Mouse (Mus musculus) brown adipose tissue, adult 24 weeks (tissue): ENCODE data around the gene Adap2. TPM values are rescaled to one million over a fixed set of nuclear protein-coding genes. Genes with fewer than 3 reads are reported as not detected.
A peak's percentile ranks its signal among the peaks of the same experiment; 100 is the strongest.
"Not testable (repeated sequence)": the region's sequence is repeated elsewhere in the genome, so short reads cannot be mapped to it uniquely, and the experiment has no call there.

Experiments used
- H3K27ac ChIP-seq: fragments of 200-500 bp; replicated peaks from 2 replicates; pipeline ENCODE4 v1.5.1; 2012; ENCODE audit warnings: low read depth, mild to moderate bottlenecking, low read length
- H3K4me1 ChIP-seq: fragments of 200-500 bp; 2 replicates; pipeline ENCODE4 v1.6.1; 2012; ENCODE audit warnings: low read length, mixed read lengths; ENCODE audit not compliant: control insufficient read depth, insufficient read depth, insufficient read length
- H3K4me3 ChIP-seq: fragments of 200-500 bp; 2 replicates; pipeline ENCODE4 v1.5.1; 2012; ENCODE audit warnings: low read depth, mild to moderate bottlenecking, low read length, moderate library complexity; ENCODE audit not compliant: insufficient read depth
- polyA plus RNA-seq: library from polyadenylated mRNA; stranded (reverse); fragments of >200 nt; gene quantifications from 2 replicates; pipeline ENCODE4 v1.2.4, GENCODE M21; 2012; ENCODE audit not compliant: missing spikeins, insufficient read depth, insufficient read length

Gene Adap2
- polyA plus RNA-seq, 1 experiment, result 5.8 TPM

DNA sequence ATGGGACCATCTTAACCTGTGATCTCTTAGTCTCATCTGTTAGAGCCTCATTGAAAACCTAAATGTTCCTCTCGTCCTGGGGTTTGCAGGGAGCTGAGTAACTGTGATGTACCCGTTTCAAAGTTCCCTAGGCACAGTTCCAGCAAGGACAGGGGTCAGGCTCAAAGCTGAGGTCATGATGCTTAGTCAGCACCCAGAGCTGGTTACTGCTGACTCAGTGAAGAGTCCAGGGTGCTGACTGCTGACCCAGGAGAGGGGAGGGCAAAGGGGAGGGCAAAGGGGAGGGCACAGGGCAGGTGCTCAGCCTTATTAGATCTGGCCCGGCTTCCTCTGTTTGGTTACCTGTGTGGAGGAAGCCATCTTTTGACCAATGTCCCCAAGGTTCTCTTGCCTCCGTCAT, 18.0 kb downstream of the Adap2 start:
- peaks cover 13% of the 10 kb centered on the region for H3K4me1 ChIP-seq
- H3K27ac ChIP-seq, result peak overlapping the region; percentile 80
- H3K4me3 ChIP-seq, result no peak overlapping the region

GRCm38 (mm10) chr11:80173963-80174670, 20.2 kb downstream of the Adap2 start:
- Histone ChIP-seq H3K27ac (peak overlapping the region; percentile 36; the same call in 1 of the 2 replicates), H3K4me1 (peaks cover 15% of the 10 kb centered on the region), H3K4me3 (no peak overlapping the region)

GRCm38 (mm10) chr11:80176911-80177895, 23.3 kb downstream of the Adap2 start:
- Histone ChIP-seq H3K27ac (peak overlapping the region; percentile 76), H3K4me3 (no peak overlapping the region), H3K4me1 (peaks cover 3% of the 10 kb centered on the region)

GRCm38 (mm10) chr11:80178316-80178715, 24.4 kb downstream of the Adap2 start:
- peak overlapping the region; percentile 76 for H3K27ac ChIP-seq
- H3K4me3 ChIP-seq, result no peak overlapping the region
- H3K4me1 ChIP-seq, result peaks cover 3% of the 10 kb centered on the region

- Histone ChIP-seq H3K4me3 (no peak overlapping the region), H3K4me1 (peaks cover 6% of the 10 kb centered on the region), H3K27ac (no peak overlapping the region)
Measured at GRCm38 (mm10) chr11:80181021-80181749, 27.3 kb downstream of the Adap2 start.

GRCm38 (mm10) chr11:80183054-80183704, 29.3 kb downstream of the Adap2 start:
- peak overlapping the region; percentile 82 for H3K4me3 ChIP-seq
- not testable (repeated sequence) for H3K27ac ChIP-seq, H3K4me1 ChIP-seq

GRCm38 (mm10) chr11:80183705-80184255, 29.9 kb downstream of the Adap2 start, which contains the start of gene Rnf135:
Rnf135 (plus strand) TSS chr11:80183851.
- peak within 1 kb of the TSS; percentile 82 for H3K27ac ChIP-seq
- H3K4me1 ChIP-seq, result 0 out of 2 replicates have a peak, but pooled peaks cover 3% of the 10 kb centered on the region
- H3K4me3 ChIP-seq, result peak within 1 kb of the TSS; percentile 82

DNA sequence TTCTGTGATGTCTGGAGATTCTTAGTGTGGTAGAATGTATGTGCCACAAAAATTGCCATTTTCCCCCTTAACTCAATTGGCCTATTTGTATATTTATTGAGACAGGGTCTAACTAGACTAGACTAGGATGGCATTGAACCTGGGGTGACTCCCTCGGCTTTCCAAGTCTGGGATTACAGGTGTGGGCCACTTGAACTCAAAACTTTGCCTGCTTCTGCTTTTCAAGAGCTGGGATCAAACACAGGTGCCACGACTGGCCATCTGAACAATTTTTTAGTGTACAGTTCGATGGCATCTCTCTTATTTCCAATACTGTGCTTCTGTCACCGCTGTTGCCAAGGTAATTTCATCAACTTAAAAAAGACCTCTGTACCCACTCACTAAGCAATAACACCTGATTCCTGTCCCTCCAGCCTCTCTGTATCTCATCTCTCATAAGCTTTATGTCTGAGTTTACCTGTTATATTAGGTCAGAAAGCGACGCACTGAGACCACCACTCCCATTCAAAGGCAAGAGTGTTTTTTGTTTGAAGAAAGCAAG, 30.7 kb downstream of the Adap2 start:
- peak overlapping the region; percentile 82 for H3K4me3 ChIP-seq
- H3K4me1 ChIP-seq, result 0 out of 2 replicates have a peak, but pooled peaks cover 3% of the 10 kb centered on the region
- H3K27ac ChIP-seq, result no peak overlapping the region

DNA sequence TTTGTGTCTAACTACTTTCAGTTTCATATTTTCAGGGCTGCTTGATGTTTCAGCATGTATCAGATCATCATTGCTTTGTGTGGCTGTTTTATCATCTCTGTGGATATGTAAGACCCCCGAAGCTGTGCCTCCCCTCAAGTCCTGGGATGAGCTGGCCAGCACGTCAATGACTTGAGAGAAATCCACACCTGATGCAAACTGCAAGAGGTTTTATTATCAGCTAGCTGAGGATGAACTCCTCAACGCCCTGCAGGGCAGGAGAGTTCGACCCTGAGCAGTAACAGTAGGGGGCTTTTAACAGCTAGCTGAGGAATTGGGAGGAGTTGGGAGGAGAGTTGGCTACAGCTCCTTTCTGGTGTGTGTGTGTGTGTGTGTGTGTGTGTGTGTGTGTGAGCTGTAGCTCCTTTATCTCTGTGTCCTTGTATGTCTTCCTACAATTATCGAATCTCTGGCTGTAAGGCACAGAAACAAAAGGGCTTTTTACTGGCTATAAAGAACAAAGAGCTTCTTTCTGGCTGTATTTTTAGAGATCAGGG, 31.6 kb downstream of the Adap2 start:
- H3K4me1 ChIP-seq, H3K27ac ChIP-seq, H3K4me3 ChIP-seq: not testable (repeated sequence)

DNA sequence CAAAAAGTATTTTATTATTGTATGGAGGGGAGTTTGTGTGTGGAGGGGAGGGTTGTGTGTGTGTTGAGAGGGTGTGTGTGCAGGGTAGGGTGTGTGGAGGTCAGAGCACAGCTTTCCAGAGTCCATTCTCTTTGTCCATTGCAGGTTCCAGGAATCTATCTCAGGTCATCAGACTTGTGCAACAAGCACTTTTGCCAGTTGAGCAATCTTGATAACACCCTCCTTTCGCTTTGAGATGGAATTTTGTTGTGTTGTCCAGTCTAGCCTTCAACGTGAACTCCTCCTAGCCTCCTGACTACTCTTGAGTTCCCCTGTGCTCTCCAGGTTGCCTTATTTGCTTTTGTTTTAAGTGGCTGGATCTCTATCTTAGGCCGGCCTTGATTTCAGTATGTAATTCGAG, 36.4 kb downstream of the Adap2 start:
- H3K27ac ChIP-seq, result no peak overlapping the region
- H3K4me1 ChIP-seq, result no peaks in the 10 kb centered on the region
- H3K4me3 ChIP-seq, result no peak overlapping the region

DNA sequence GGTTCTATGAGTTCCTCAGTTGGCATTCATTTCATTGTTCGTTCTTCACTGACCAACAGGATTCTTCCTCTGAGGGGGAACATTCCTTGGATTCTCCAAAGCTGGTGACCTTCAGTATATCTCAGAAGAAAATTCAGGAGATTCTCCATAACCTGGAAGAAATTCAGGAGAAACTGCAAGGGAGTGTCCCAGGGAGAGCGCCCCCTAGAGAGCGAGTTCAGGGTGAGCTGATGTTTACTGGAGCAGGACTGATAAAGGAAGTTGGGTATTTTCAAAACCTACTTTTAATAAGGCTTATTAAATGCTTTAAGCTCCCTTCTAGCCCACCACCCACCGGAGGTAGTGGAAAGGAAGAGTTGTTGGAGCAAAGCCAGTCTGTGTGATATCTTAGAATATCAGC, 39.9 kb downstream of the Adap2 start:
- H3K27ac ChIP-seq, result no peak overlapping the region
- H3K4me3 ChIP-seq, result no peak overlapping the region
- no peaks in the 10 kb centered on the region for H3K4me1 ChIP-seq

DNA sequence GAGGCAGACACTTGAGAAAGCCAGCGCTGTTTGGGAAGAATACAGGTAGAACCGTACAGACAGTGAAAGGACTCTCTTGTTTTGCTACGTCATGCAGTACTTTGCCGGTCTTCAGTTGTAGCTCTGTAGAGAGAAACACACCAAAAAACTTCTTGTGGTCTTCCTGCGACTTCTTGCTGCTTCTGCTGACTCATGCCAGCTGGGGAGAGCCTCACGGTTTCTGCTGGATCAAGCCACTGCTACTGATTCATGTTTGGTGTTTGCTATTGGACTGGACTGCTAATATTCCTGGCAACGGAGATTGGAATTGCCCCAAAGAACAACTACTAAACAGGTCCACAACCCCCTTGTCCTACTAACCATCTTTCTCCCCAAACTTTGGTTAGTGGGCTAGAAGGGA, 42.4 kb downstream of the Adap2 start:
- no peaks in the 10 kb centered on the region for H3K4me1 ChIP-seq
- H3K27ac ChIP-seq, result no peak overlapping the region
- no peak overlapping the region for H3K4me3 ChIP-seq

DNA sequence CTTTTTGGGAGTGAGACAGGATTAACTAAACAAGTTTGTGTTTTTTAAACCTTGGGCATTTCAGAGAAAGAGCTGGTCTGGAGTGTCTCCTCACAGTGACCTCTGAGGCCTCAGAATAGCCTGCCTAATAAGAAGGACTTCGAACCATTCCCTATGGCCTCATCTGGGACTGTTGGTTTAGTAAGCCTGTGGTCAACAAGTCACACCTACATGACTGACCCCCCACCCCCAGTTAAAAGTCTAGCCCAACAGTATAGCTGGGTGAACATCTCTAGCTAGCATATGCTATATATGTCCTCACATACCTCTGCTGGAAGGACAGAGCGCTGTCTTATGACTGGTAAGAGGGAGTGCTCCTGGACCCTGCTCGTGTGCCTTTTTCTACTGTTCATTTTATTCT, 45.4 kb downstream of the Adap2 start:
- Histone ChIP-seq H3K4me1 (no peaks in the 10 kb centered on the region), H3K4me3 (no peak overlapping the region), H3K27ac (no peak overlapping the region)

GRCm38 (mm10) chr11:80199773-80200172, 45.9 kb downstream of the Adap2 start:
- Histone ChIP-seq H3K27ac (no peak overlapping the region), H3K4me3 (no peak overlapping the region), H3K4me1 (no peaks in the 10 kb centered on the region)
